Mouse (Mus musculus) forebrain, embryonic 14.5 days (tissue): ENCODE results near the gene Smim5. TPM values are rescaled to one million over a fixed set of nuclear protein-coding genes. Genes with fewer than 3 reads are reported as not detected.

Source experiments
- ATAC-seq: fragments of 200-750 bp; cut with Nextera tagmentation; 2 replicates; pipeline ENCODE4 v1.8.0; 2017; ENCODE audit warnings: mild to moderate bottlenecking, moderate library complexity
- DNase-seq: peaks from one replicate; pipeline ENCODE4 v3.0.0-alpha.2; 2015; ENCODE audit warnings: low spot score
- H3K27ac ChIP-seq: fragments of 300-500 bp; sonication (generic); 2 replicates; pipeline ENCODE4 v1.5.1; 2014; ENCODE audit warnings: low read depth, mild to moderate bottlenecking, control low read depth, low read length, moderate library complexity
- H3K27me3 ChIP-seq: fragments of 300-500 bp; sonication (generic); replicated peaks from 2 replicates; pipeline ENCODE4 v1.6.1; 2014; ENCODE audit warnings: low read length, control low read depth, mixed read lengths; ENCODE audit not compliant: control insufficient read depth, insufficient read depth
- H3K36me3 ChIP-seq: fragments of 300-500 bp; sonication (generic); 2 replicates; pipeline ENCODE4 v1.6.1; 2014; ENCODE audit warnings: low read length, control low read depth; ENCODE audit not compliant: control insufficient read depth, insufficient read depth
- H3K4me1 ChIP-seq: fragments of 300-500 bp; sonication (generic); 2 replicates; pipeline ENCODE4 v1.6.1; 2014; ENCODE audit warnings: antibody characterized with exemption, low read length, control low read depth; ENCODE audit not compliant: control insufficient read depth, insufficient read depth
- H3K4me2 ChIP-seq: fragments of 300-500 bp; sonication (generic); 2 replicates; pipeline ENCODE4 v1.6.1; 2014; ENCODE audit warnings: mild to moderate bottlenecking, control low read depth, low read length
- H3K4me3 ChIP-seq: fragments of 300-500 bp; sonication (generic); 2 replicates; pipeline ENCODE4 v1.5.1; 2014; ENCODE audit warnings: low read depth, low read length, control low read depth
- H3K9ac ChIP-seq: fragments of 300-500 bp; sonication (generic); 2 replicates; pipeline ENCODE4 v1.6.1; 2014; ENCODE audit warnings: mild to moderate bottlenecking, low read length, control low read depth, moderate library complexity
- H3K9me3 ChIP-seq: fragments of 300-500 bp; sonication (generic); replicated peaks from 2 replicates; pipeline ENCODE4 v1.6.1; 2016; ENCODE audit warnings: low read length, control low read depth, mixed read lengths; ENCODE audit not compliant: control insufficient read depth
- WGBS: fragments of 180-500 bp; shearing (Covaris S2); extraction: QIAGEN DNeasy Blood & Tissue Kit; methylation state at CpG from one replicate; pipeline ENCODE4 v1.1.7; 2014; 5-methylcytosine and 5-hydroxymethylcytosine counted together
- polyA plus RNA-seq: library from polyadenylated mRNA; unstranded; fragments of >200 nt; fragmentation: Nextera tagmentation; extraction: Ambion mirVana; gene quantifications from 2 replicates; pipeline ENCODE4 v1.2.1, GENCODE M21; 2014

The Smim5 gene
- polyA plus RNA-seq, 1 experiment from 2014 or later, result 1.6 TPM

GRCm38 (mm10) chr11:115901338-115902161, 1.8 kb downstream of the Smim5 start:
- no peak overlapping the region for H3K4me3 ChIP-seq
- DNase-seq, result no peak
- ATAC-seq, result no peak
- no peaks in the 10 kb centered on the region for H3K9me3 ChIP-seq
- H3K4me2 ChIP-seq, result no peak overlapping the region
- H3K9ac ChIP-seq, result no peak overlapping the region
- H3K4me1 ChIP-seq, result no peaks in the 10 kb centered on the region
- H3K36me3 ChIP-seq, result 0 out of 2 replicates have a peak, but pooled peaks cover 13% of the 10 kb centered on the region
- 90% methylated on average over 9 of the region's 9 CpGs for WGBS
- H3K27ac ChIP-seq, result no peak overlapping the region
- no peaks in the 10 kb centered on the region for H3K27me3 ChIP-seq

- Histone ChIP-seq H3K9me3 (no peaks in the 10 kb centered on the region), H3K27me3 (no peaks in the 10 kb centered on the region), H3K27ac (no peak overlapping the region), H3K4me3 (no peak overlapping the region), H3K4me2 (no peak overlapping the region), H3K9ac (no peak overlapping the region), H3K4me1 (no peaks in the 10 kb centered on the region), H3K36me3 (0 out of 2 replicates have a peak, but pooled peaks cover 11% of the 10 kb centered on the region)
- 84% methylated on average over 5 of the region's 5 CpGs for WGBS
- ATAC-seq (no peak), DNase-seq (no peak)
Measured at GRCm38 (mm10) chr11:115902177-115902576, 2.4 kb downstream of the Smim5 start.

GRCm38 (mm10) chr11:115902831-115903230, 3.1 kb downstream of the Smim5 start:
- Histone ChIP-seq H3K9ac (no peak overlapping the region), H3K4me3 (no peak overlapping the region), H3K27me3 (no peaks in the 10 kb centered on the region), H3K4me1 (no peaks in the 10 kb centered on the region), H3K9me3 (no peaks in the 10 kb centered on the region), H3K27ac (no peak overlapping the region), H3K4me2 (no peak overlapping the region), H3K36me3 (0 out of 2 replicates have a peak, but pooled peaks cover 11% of the 10 kb centered on the region)
- 88% methylated on average over 1 of the region's 1 CpGs for WGBS
- ATAC-seq (no peak), DNase-seq (peak; percentile 13)

GRCm38 (mm10) chr11:115903384-115904230, 3.8 kb downstream of the Smim5 start:
- no peaks in the 10 kb centered on the region for H3K27me3 ChIP-seq
- H3K36me3 ChIP-seq, result 0 out of 2 replicates have a peak, but pooled peaks cover 11% of the 10 kb centered on the region
- WGBS, result 87% methylated on average over 11 of the region's 11 CpGs
- H3K4me1 ChIP-seq, result no peaks in the 10 kb centered on the region
- H3K4me2 ChIP-seq, result no peak overlapping the region
- H3K9me3 ChIP-seq, result no peaks in the 10 kb centered on the region
- H3K27ac ChIP-seq, result no peak overlapping the region
- H3K4me3 ChIP-seq, result no peak overlapping the region
- H3K9ac ChIP-seq, result no peak overlapping the region
- ATAC-seq (no peak), DNase-seq (no peak)

- no peak overlapping the region for H3K9ac ChIP-seq
- ATAC-seq (no peak), DNase-seq (no peak)
- whole genome bisulfite sequencing, result 90% methylated on average over 8 of the region's 8 CpGs
- no peak overlapping the region for H3K4me2 ChIP-seq
- H3K27me3 ChIP-seq, result no peaks in the 10 kb centered on the region
- no peaks in the 10 kb centered on the region for H3K4me1 ChIP-seq
- H3K9me3 ChIP-seq, result no peaks in the 10 kb centered on the region
- 0 out of 2 replicates have a peak, but pooled peaks cover 11% of the 10 kb centered on the region for H3K36me3 ChIP-seq
- H3K4me3 ChIP-seq, result no peak overlapping the region
- no peak overlapping the region for H3K27ac ChIP-seq
Measured at GRCm38 (mm10) chr11:115904231-115904955, 4.6 kb downstream of the Smim5 start.

GRCm38 (mm10) chr11:115904956-115905790, 5.4 kb downstream of the Smim5 start:
- ATAC-seq, result no peak
- DNase-seq, result no peak
- H3K4me3 ChIP-seq, result no peak overlapping the region
- H3K36me3 ChIP-seq, result 0 out of 2 replicates have a peak, but pooled peaks cover 11% of the 10 kb centered on the region
- no peaks in the 10 kb centered on the region for H3K4me1 ChIP-seq
- H3K27me3 ChIP-seq, result no peaks in the 10 kb centered on the region
- H3K9ac ChIP-seq, result no peak overlapping the region
- no peaks in the 10 kb centered on the region for H3K9me3 ChIP-seq
- H3K4me2 ChIP-seq, result no peak overlapping the region
- H3K27ac ChIP-seq, result no peak overlapping the region
- WGBS, result 59% methylated on average over 16 of the region's 16 CpGs

- ATAC-seq, result no peak
- Histone ChIP-seq H3K4me3 (no peak overlapping the region), H3K9me3 (no peaks in the 10 kb centered on the region), H3K9ac (no peak overlapping the region), H3K27me3 (no peaks in the 10 kb centered on the region), H3K36me3 (0 out of 2 replicates have a peak, but pooled peaks cover 11% of the 10 kb centered on the region), H3K4me1 (no peaks in the 10 kb centered on the region), H3K4me2 (no peak overlapping the region), H3K27ac (no peak overlapping the region)
- no peak for DNase-seq
- WGBS, result 76% methylated on average over 3 of the region's 3 CpGs
Measured at GRCm38 (mm10) chr11:115906116-115906515, 6.3 kb downstream of the Smim5 start.

GRCm38 (mm10) chr11:115906521-115906920, 6.8 kb downstream of the Smim5 start:
- H3K36me3 ChIP-seq, result 0 out of 2 replicates have a peak, but pooled peaks cover 11% of the 10 kb centered on the region
- DNase-seq (no peak), ATAC-seq (no peak)
- H3K27ac ChIP-seq, result no peak overlapping the region
- H3K9me3 ChIP-seq, result no peaks in the 10 kb centered on the region
- H3K4me1 ChIP-seq, result no peaks in the 10 kb centered on the region
- no peak overlapping the region for H3K4me2 ChIP-seq
- no peak overlapping the region for H3K4me3 ChIP-seq
- no peak overlapping the region for H3K9ac ChIP-seq
- WGBS, result 90% methylated on average over 5 of the region's 5 CpGs
- no peaks in the 10 kb centered on the region for H3K27me3 ChIP-seq
